In the genomic region with DNA sequence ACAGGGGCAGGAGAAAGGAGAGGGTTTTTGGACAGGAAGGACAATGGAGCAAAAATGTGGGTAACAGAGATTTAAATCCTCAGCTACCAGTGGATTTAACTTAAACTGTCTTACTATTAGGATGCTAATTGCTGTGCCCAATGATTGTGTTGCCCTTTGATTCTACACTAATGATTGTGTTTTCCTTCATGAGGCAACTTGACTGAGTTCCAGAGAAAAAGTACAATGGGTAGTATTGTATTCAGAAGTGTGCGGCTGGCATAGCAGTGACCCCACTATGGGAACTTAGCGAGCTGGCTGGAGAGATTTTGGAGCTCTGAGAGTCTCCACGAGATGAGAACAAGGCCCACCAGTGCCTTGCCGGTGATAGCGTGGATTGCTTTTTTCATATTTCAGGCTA, we compare ENCODE assay signal across 17 mouse cellular contexts.
"Had no signal": no experiment of that assay in that cellular context is flagged by ENCODE, and none has a peak within 500 bp of the region (broad histone marks: within the 10 kb centered on the region; RNA-seq: fewer than 3 reads in every experiment).

No protein-coding gene starts in this region.

- H3K9me3 ChIP-seq: midbrain, embryonic 13.5 days; midbrain, embryonic 15.5 days; neural tube, embryonic 12.5 days had no signal

- H3K27me3 ChIP-seq: megakaryocyte, embryonic 14.5 days; midbrain, embryonic 13.5 days; midbrain, embryonic 15.5 days; neural tube, embryonic 12.5 days had no signal

- DNase-seq: lung, adult 18-20 months; lung, embryonic 14.5 days; lung, postnatal 10 days; right cerebral cortex, adult 18-20 months; right cerebral cortex, postnatal 25 days; right cerebral cortex, postnatal 4 days; spleen, adult 18-20 months; thymus, adult 18-20 months; thymus, postnatal 14 days; thymus, postnatal 36 days had no signal

- H3K27ac ChIP-seq: liver, embryonic 14.5 days; macrophage; midbrain, embryonic 13.5 days; midbrain, embryonic 15.5 days; neural tube, embryonic 12.5 days had no signal

- H3K4me2 ChIP-seq: lung, embryonic 14.5 days; midbrain, embryonic 11.5 days; midbrain, embryonic 13.5 days; midbrain, embryonic 15.5 days; neural tube, embryonic 12.5 days had no signal

- H3K4me1 ChIP-seq: megakaryocyte, embryonic 14.5 days; midbrain, embryonic 13.5 days; midbrain, embryonic 15.5 days; neural tube, embryonic 12.5 days had no signal

- H3K4me3 ChIP-seq: megakaryocyte, embryonic 14.5 days; midbrain, embryonic 13.5 days; midbrain, embryonic 15.5 days; neural tube, embryonic 12.5 days had no signal

- H3K9ac ChIP-seq: liver, embryonic 14.5 days; lung, embryonic 14.5 days; midbrain, embryonic 13.5 days; midbrain, embryonic 15.5 days; neural tube, embryonic 12.5 days had no signal

- ATAC-seq: midbrain, embryonic 13.5 days; midbrain, embryonic 15.5 days had no signal

- H3K36me3 ChIP-seq: midbrain, embryonic 13.5 days; midbrain, embryonic 15.5 days; neural tube, embryonic 12.5 days had no signal
